Mouse (Mus musculus) intestine, embryonic 15.5 days (tissue): ENCODE measurements around the gene AC129217.1. TPM values are rescaled to one million over a fixed set of nuclear protein-coding genes. Genes with fewer than 3 reads are reported as not detected.
A peak's percentile ranks its signal among the peaks of the same experiment; 100 is the strongest.
"Not testable (repeated sequence)": the region's sequence is repeated elsewhere in the genome, so short reads cannot be mapped to it uniquely, and the experiment has no call there.

Source experiments
- ATAC-seq: fragments of 200-750 bp; cut with Nextera tagmentation; 2 replicates; pipeline ENCODE4 v1.8.0; 2017; ENCODE audit warnings: moderate TSS enrichment, moderate library complexity
- H3K27ac ChIP-seq: fragments of 300-500 bp; sonication (generic); 2 replicates; pipeline ENCODE4 v1.5.1; 2015; ENCODE audit warnings: mild to moderate bottlenecking, inconsistent platforms
- H3K27me3 ChIP-seq: fragments of 300-500 bp; sonication (generic); replicated peaks from 2 replicates; pipeline ENCODE4 v1.6.1; 2015; ENCODE audit warnings: inconsistent platforms
- H3K36me3 ChIP-seq: fragments of 300-500 bp; sonication (generic); 2 replicates; pipeline ENCODE4 v1.6.1; 2015; ENCODE audit warnings: inconsistent platforms
- H3K4me1 ChIP-seq: fragments of 300-500 bp; sonication (generic); replicated peaks from 2 replicates; pipeline ENCODE4 v1.6.1; 2015; ENCODE audit warnings: inconsistent platforms
- H3K4me2 ChIP-seq: fragments of 300-500 bp; sonication (generic); replicated peaks from 2 replicates; pipeline ENCODE4 v1.6.1; 2015; ENCODE audit warnings: mild to moderate bottlenecking, inconsistent platforms
- H3K4me3 ChIP-seq: fragments of 300-500 bp; sonication (generic); replicated peaks from 2 replicates; pipeline ENCODE4 v1.5.1; 2015; ENCODE audit warnings: inconsistent platforms
- H3K9ac ChIP-seq: fragments of 300-500 bp; sonication (generic); 2 replicates; pipeline ENCODE4 v1.6.1; 2015; ENCODE audit warnings: inconsistent platforms
- H3K9me3 ChIP-seq: fragments of 300-500 bp; sonication (generic); 2 replicates; pipeline ENCODE4 v1.6.1; 2016; ENCODE audit warnings: inconsistent platforms
- WGBS: fragments of 180-500 bp; shearing (Covaris S2); methylation state at CpG from one replicate; pipeline ENCODE4 v1.1.7; 2015; 5-methylcytosine and 5-hydroxymethylcytosine counted together
- polyA plus RNA-seq: library from polyadenylated mRNA; unstranded; fragments of >200 nt; fragmentation: Nextera tagmentation; extraction: Ambion mirVana; gene quantifications from 2 replicates; pipeline ENCODE4 v1.2.1, GENCODE M21; 2015

Gene AC129217.1
- polyA plus RNA-seq, 1 experiment from 2014 or later = not detected

GRCm38 (mm10) chr19:8852236-8852928, 22.8 kb downstream of the AC129217.1 start:
- ATAC-seq = no peak
- Histone ChIP-seq H3K4me3 (no peak overlapping the region), H3K36me3 (no peaks in the 10 kb centered on the region), H3K9me3 (no peaks in the 10 kb centered on the region), H3K4me2 (no peak overlapping the region), H3K27ac (no peak overlapping the region), H3K27me3 (no peaks in the 10 kb centered on the region), H3K4me1 (peaks cover 13% of the 10 kb centered on the region; the same call in 1 of the 2 replicates), H3K9ac (no peak overlapping the region)
- 51% methylated on average over 10 of the region's 10 CpGs for WGBS

DNA sequence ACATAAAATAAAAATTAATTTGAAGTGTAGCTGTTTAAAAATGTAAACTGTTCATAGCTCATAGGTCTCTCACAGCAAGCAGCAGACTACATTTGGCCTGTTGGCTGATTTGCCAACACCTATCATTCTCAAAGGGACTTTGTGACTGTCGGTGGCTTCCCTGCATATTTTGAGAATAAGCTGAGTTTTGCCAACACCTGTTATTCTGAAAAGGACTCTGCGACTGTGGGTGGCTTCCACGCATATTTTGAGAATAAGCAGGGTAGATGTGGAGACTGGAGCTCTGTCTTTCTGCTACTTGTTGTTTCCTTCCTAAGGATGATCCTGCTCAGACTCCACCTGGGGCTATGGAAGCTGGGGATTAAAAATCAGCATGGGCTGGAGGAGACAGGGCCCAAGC, 23.5 kb downstream of the AC129217.1 start:
- ATAC-seq = no peak

GRCm38 (mm10) chr19:8857689-8858088, 28.1 kb downstream of the AC129217.1 start:
- no peak overlapping the region for H3K9ac ChIP-seq
- WGBS = 40% methylated on average over 4 of the region's 4 CpGs
- no peak overlapping the region for H3K4me3 ChIP-seq
- peak; percentile 67; the same call in 1 of the 2 replicates for ATAC-seq
- no peaks in the 10 kb centered on the region for H3K27me3 ChIP-seq
- H3K4me2 ChIP-seq = no peak overlapping the region
- no peaks in the 10 kb centered on the region for H3K4me1 ChIP-seq
- no peak overlapping the region for H3K27ac ChIP-seq
- H3K9me3 ChIP-seq = no peaks in the 10 kb centered on the region
- H3K36me3 ChIP-seq = no peaks in the 10 kb centered on the region

More for the DNA sequence above, 23.5 kb downstream of the AC129217.1 start:
- Histone ChIP-seq H3K36me3 (no peaks in the 10 kb centered on the region), H3K4me1 (peaks cover 13% of the 10 kb centered on the region; the same call in 1 of the 2 replicates), H3K9ac (no peak overlapping the region), H3K4me3 (no peak overlapping the region), H3K9me3 (no peaks in the 10 kb centered on the region), H3K27ac (no peak overlapping the region), H3K27me3 (no peaks in the 10 kb centered on the region), H3K4me2 (no peak overlapping the region)
- 83% methylated on average over 3 of the region's 3 CpGs for WGBS

- Histone ChIP-seq H3K36me3 (no peaks in the 10 kb centered on the region), H3K27me3 (no peaks in the 10 kb centered on the region), H3K27ac (no peak overlapping the region), H3K4me3 (no peak overlapping the region), H3K9me3 (no peaks in the 10 kb centered on the region), H3K9ac (no peak overlapping the region), H3K4me2 (no peak overlapping the region), H3K4me1 (no peaks in the 10 kb centered on the region)
- WGBS = 28% methylated on average over 1 of the region's 1 CpGs
- no peak for ATAC-seq
Observed at GRCm38 (mm10) chr19:8859018-8859417, 29.4 kb downstream of the AC129217.1 start.

DNA sequence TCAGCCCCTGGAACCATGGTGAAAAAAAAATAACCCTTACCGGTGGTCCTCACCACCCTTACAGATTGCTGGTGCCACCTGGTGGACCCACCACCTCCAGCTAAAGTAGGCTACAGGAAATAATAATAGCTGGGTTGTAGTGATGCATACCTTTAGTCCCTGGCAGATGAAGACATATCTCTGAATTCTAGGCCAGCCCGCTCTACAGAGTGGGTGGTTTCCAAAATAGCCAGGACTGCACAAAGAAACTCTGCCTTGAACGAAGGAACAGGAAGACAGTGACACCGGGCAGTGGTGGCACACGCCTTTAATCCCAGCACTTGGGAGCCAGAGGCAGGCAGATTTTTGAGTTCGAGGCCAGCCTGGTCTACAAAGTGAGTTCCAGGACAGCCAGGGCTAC, 34.7 kb downstream of the AC129217.1 start:
- H3K27me3 ChIP-seq = no peaks in the 10 kb centered on the region
- no peak overlapping the region for H3K27ac ChIP-seq
- 85% methylated on average over 6 of the region's 6 CpGs for WGBS
- H3K4me3 ChIP-seq = no peak overlapping the region
- no peak overlapping the region for H3K9ac ChIP-seq
- no peaks in the 10 kb centered on the region for H3K9me3 ChIP-seq
- no peaks in the 10 kb centered on the region for H3K36me3 ChIP-seq
- no peaks in the 10 kb centered on the region for H3K4me1 ChIP-seq
- no peak overlapping the region for H3K4me2 ChIP-seq
- no peak for ATAC-seq

DNA sequence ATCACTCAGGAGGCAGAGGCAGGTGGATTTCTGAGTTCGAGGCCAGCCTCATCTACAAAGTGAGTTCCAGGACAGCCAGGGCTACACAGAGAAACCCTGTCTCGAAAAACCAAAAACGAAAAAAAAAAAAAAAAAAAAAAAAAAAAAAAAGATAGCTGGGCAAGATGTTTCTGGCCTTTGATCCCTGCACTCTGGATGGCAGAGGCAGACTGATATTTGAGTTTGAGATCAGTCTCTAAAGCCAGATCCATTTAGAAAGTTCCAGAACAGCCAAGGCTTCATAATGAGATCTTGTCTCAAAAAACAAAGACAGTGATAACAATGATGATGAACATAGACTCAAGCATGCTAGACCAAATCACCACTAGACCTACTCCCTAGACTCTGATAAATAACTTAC, 40.8 kb downstream of the AC129217.1 start:
- WGBS = 75% methylated on average over 3 of the region's 3 CpGs
- H3K9ac ChIP-seq = not testable (repeated sequence)

DNA sequence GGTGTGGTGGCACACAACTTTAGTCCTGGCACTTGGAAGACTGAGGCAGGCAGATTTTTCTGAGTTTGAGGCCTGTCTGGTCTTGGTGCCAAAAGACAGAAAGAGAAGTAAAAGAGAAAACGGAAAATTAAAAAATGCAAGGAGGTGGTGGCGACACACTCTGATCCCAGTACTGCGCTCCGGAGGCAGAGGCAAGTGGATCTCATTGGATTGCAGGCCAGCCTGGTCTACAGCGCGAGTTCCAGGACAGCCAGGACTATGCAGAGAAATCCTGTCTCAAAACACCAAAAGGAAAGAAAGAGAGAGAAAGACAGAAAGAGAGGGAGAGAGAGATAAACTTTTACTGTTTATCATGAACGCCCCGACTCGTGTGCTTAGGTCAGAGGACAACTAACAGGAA, 41.3 kb downstream of the AC129217.1 start:
- H3K27me3 ChIP-seq = no peaks in the 10 kb centered on the region
- H3K9ac ChIP-seq = peak overlapping the region; percentile 55
- peak; percentile 44 for ATAC-seq
- peak overlapping the region; percentile 68 for H3K4me3 ChIP-seq
- peaks cover 6% of the 10 kb centered on the region for H3K4me1 ChIP-seq
- peaks cover 15% of the 10 kb centered on the region for H3K36me3 ChIP-seq
- H3K4me2 ChIP-seq = peak overlapping the region; percentile 55
- no peaks in the 10 kb centered on the region for H3K9me3 ChIP-seq
- 43% methylated on average over 9 of the region's 9 CpGs for WGBS
- H3K27ac ChIP-seq = peak overlapping the region; percentile 59

More for the DNA sequence above, 40.8 kb downstream of the AC129217.1 start:
- H3K27me3 ChIP-seq, H3K9me3 ChIP-seq, H3K4me2 ChIP-seq, H3K4me3 ChIP-seq, H3K4me1 ChIP-seq, H3K27ac ChIP-seq, ATAC-seq: not testable (repeated sequence)
- peaks cover 13% of the 10 kb centered on the region for H3K36me3 ChIP-seq

GRCm38 (mm10) chr19:8871267-8872186, 42.0 kb downstream of the AC129217.1 start, which contains the start of gene Ubxn1:
Gene Ubxn1 (plus strand): TSS chr19:8871496.
- Histone ChIP-seq H3K4me2 (peak within 1 kb of the TSS; percentile 65), H3K27ac (peak within 1 kb of the TSS; percentile 81), H3K4me1 (peaks cover 6% of the 10 kb centered on the region), H3K27me3 (no peaks in the 10 kb centered on the region), H3K36me3 (peaks cover 15% of the 10 kb centered on the region), H3K4me3 (peak within 1 kb of the TSS; percentile 68), H3K9ac (peak within 1 kb of the TSS; percentile 85), H3K9me3 (no peaks in the 10 kb centered on the region)
- ATAC-seq = peak; percentile 98
- WGBS = under 1% methylated on average over 59 of the region's 59 CpGs

DNA sequence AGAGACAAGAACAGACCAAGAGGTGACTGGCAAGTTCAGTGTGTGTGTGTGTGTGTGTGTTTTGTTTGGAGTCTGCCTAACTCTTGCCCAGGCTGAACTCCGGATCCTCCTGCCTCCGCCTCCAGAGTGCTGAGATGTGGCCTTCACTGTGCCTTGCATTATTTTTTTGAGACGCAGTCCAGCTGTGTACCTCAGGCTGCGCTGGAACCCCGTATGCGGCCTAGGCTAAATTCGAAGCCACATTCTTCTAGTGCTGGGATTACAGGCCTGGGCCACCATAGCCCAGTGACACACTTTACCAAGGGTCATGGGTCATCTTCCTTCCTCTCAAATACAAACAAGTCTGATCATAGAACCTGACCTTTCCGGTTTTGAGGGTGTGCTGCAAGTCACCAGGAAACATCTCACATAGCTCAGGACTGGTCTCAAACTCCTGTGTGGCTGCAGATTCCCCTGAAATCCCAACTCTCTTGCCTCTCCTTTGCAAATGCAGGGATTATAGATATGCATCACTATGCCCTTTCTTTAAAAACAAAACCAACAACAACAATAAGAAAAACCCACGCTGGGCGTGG, 42.8 kb downstream of the AC129217.1 start:
- WGBS = 58% methylated on average over 10 of the region's 10 CpGs
- no peaks in the 10 kb centered on the region for H3K27me3 ChIP-seq
- H3K36me3 ChIP-seq = peaks cover 15% of the 10 kb centered on the region
- no peaks in the 10 kb centered on the region for H3K9me3 ChIP-seq
- peak overlapping the region; percentile 65 for H3K4me2 ChIP-seq
- H3K27ac ChIP-seq = peak overlapping the region; percentile 81; the same call in 1 of the 2 replicates
- peak overlapping the region; percentile 85 for H3K9ac ChIP-seq
- ATAC-seq = no peak
- peak overlapping the region; percentile 68 for H3K4me3 ChIP-seq
- H3K4me1 ChIP-seq = peaks cover 6% of the 10 kb centered on the region

DNA sequence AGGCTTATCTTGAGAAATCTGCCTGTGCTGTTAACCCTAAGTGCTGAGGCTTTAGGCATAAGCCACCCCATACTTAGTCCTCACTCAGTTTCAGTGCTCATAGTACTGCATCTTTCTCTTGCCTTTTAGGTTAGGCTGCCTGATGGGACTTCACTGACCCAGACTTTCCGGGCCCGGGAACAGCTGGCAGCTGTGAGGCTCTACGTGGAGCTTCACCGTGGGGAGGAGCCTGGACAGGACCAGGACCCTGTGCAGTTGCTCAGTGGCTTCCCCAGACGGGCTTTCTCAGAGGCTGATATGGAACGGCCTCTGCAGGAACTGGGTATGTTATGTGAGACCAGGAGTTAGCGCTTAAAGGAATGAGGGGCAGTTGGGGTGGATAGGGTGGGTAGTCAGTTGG, 45.5 kb downstream of the AC129217.1 start:
- no peak overlapping the region for H3K4me3 ChIP-seq
- no peak overlapping the region for H3K4me2 ChIP-seq
- ATAC-seq = no peak
- 90% methylated on average over 7 of the region's 7 CpGs for WGBS
- no peak overlapping the region for H3K27ac ChIP-seq
- no peak overlapping the region for H3K9ac ChIP-seq
- peaks cover 10% of the 10 kb centered on the region for H3K4me1 ChIP-seq
- no peaks in the 10 kb centered on the region for H3K27me3 ChIP-seq
- H3K9me3 ChIP-seq = no peaks in the 10 kb centered on the region
- H3K36me3 ChIP-seq = peaks cover 15% of the 10 kb centered on the region

GRCm38 (mm10) chr19:8880311-8881033, 50.9 kb downstream of the AC129217.1 start, which contains the start of gene Uqcc3:
Gene Uqcc3 (minus strand): TSS chr19:8880923.
- Histone ChIP-seq H3K4me1 (0 out of 2 replicates have a peak, but pooled peaks cover 8% of the 10 kb centered on the region), H3K36me3 (peaks cover under 1% of the 10 kb centered on the region), H3K9ac (peak within 1 kb of the TSS; percentile 86), H3K4me2 (peak within 1 kb of the TSS; percentile 82), H3K27ac (peak within 1 kb of the TSS; percentile 75), H3K9me3 (no peaks in the 10 kb centered on the region), H3K27me3 (no peaks in the 10 kb centered on the region), H3K4me3 (peak within 1 kb of the TSS; percentile 71)
- WGBS = under 1% methylated on average over 42 of the region's 42 CpGs
- peak; percentile 99 for ATAC-seq
